Mouse (Mus musculus) T-helper 2 cell (primary cell): Measurements from ENCODE around the gene Ccdc57.

Experiments
- in situ Hi-C: fragments of 300-600 bp; cut with MboI, MseI; formaldehyde crosslinking; loops from one replicate; pipeline ENCODE4 v1.15.1; 2025; ENCODE audit warnings: high pct_unique_total_duplicates

Ccdc57 gene

DNA sequence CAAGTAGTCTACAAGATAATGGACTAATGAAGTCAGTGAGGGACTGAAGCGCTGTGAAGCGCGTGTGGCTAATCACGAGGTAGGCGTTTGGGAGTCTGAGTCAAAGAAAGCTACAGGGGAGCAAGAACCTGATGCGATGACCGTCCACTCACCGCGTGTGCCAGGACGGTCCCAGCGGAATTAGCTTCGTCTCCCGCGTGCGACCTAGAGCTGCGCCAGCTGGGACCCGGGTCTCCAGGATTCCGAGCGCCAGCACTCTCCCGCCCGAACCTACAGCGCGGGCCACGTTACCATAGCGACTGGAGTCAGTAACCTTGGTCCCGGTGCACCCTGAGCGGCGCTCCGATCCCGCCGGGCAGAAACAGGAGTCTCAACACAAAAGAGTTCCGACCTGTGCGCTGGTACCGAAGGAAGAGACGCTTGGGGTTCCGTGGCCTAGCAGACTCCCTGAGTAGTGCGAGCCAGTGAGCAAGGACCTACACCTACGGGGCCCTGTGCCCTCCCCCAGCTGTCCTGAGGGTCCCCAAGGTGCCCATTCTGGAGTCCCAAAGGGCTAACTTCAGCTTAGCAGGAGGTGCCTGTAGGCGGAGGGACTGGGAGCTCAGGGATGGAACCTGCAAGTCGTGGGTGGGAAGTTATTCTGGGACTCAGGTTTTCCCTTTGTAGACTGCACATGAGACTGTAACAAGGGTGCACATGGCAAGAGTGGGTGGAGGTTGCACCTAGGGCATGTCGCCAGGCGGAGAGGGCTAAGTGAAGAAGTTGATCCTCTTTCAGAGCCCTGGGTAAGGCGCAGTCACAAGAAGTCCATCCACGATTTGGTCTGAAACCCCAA lies at the start of gene Ccdc57:
Gene Ccdc57 (minus strand): TSS at position 309 of the 835 bp plus-strand sequence.
- in situ Hi-C loops, result no loop called here

DNA sequence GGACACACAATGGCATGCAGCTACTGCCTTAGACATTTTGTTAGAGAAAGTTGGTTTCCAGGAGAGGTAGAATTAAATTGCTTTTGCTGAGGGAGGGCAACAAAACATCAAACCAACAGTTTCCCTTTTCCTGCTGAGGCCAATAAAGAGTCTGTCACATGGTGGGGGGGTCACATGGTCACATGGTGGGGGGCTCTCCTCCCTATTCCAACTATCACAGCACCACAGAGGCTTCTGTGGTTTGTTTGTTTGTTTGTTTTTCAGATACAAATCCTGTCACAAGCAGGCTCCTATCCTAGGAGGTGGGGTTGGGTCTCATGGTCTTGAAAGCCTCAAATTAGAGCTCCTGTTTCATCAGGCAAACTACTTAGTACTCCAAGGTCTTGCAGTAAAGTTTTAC lies 49.8 kb upstream of the Ccdc57 start:
- in situ Hi-C loops, result no loop called here

DNA sequence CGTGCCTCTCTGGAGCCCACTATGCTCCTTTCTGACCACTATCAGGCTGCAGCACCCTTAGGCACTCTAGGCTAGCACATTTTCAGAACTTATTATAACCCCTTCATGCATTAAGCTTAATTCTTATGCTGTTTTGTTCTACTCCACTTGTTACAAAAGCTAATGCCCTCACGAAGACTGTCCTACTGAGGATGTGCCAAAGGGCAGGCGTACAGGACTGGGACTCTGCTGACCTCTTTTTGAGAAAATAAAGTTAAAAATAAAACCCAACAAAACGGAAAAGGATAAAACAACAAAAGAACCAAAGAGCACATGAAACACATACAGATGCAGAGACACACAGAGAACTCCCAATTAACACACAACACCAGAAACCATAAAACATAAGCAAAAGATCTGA lies 49.0 kb upstream of the Ccdc57 start:
- in situ Hi-C loops, result no loop called here

DNA sequence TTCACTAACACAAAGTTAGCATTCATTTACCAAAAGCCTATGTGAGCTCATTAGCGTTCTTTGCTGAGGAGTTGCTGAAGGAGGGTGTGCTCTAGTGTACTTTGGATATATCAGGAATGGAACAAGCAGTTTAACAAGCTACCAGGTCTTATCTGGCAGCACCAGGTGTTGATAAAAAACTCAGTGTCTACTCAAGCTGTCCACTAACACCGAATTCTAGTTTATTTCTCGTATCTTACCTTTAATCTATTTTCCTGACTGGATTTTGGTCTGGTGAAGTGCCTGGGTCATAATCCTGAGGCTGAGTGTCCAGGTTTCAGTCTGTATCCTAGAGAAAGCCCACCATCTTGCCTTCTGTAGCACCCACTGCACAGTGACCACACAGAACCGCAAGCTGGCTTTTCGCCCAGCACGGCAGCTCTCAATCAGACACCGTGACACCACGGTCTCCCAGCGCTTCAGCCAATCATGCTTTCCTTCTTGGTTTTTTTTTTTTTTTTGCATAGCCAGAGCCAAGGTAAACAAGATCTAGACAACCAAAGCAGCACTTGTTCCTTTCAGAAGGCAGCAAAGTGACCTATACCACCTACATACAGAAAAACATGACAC lies 47.9 kb upstream of the Ccdc57 start:
- in situ Hi-C loops, result no loop called here

DNA sequence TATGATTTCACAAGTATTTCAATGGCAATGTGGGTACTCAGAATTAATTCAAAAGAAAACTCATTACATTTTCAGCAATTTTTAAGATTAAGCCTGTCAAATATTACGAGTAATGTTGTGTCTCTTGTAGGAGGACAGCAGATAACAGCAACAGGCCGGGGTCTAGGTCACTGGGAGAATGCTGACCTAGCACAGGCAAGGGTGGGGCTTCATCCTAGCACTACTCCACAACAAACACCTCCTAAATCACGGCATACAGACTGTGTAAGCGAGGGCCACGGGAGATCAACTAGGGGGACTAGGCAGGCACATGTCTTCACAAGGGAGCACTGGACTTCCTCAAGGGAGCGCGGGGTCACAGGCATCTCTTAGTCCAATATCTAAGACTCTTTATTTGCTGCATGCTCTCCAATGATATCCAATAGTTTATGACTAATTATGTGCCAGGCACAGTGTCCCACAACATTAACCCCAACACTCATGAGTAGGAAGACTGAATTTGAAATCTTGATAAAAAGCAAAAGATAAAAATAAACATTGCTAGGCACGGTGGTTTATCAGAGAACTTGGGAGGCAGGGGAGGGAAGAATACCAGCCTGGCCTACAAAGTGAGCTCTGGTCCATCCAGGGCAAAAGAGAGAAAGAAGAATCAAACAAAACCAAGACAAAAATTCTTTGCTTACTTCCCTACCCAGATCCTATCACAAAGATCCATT lies 47.2 kb upstream of the Ccdc57 start:
- in situ Hi-C loops, result loop anchor here (5.0 kb wide), 1 partner anchor 588 kb away; no protein-coding TSS in a partner anchor

DNA sequence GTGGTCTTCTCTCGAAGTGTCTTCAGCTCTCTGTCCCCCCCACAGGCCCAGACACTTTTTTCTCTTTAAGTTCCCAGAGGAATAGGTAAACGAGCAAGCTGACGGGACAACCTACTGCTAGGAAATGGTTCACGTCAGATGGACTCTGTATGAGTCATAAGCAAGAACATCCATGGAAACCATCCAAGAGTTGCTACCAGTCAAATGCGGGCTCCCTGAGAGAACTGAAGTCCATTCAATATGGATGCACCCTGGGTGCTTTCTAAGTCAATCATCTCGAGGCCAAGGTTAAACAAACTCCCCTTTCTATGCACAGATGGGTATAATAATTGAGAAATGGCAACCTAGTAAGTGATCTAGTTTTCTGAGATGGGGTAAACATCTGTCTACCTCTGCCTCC lies 40.6 kb upstream of the Ccdc57 start:
- in situ Hi-C loops, result no loop called here

DNA sequence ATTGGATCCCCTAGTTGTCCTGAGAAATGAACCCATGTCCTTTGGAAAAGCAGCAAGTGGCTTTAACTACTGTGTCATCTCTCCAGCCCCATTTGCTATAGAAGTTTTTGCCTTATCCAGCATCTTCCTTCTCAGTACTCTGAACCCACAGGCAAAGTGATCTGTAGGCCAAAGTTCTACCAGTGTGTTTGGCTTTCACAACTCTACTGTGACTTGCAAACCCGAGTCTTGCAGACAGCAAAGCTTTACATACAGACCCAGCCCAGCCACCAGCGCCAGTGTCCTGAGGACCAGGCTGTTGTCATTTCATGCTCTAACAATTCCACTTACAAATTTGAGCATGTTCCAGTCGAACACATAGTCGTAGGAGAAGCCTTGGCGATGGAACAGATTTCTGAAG lies 38.6 kb upstream of the Ccdc57 start:
- in situ Hi-C loops, result no loop called here

DNA sequence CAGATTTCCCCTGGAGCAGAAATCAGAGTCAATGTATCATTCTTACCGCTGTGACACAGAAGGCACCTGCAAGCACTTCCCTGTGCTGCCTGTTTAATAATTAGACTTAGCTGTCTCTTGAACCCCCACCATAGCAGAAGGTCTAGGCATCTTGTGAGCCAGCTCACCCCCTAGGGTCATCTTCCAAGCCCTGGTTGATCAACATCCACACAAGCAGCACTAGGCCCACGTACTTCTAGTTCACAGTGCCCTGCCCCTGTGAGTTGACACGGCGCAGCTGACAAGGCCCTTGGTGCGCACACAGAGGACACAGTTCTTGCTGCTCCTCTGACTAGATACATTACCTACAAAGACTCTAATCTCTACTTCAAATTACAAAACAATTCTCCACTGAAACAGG lies 37.1 kb upstream of the Ccdc57 start:
- in situ Hi-C loops, result loop anchor here (10.0 kb wide), 2 partner anchors 65 to 365 kb away; no protein-coding TSS in a partner anchor

DNA sequence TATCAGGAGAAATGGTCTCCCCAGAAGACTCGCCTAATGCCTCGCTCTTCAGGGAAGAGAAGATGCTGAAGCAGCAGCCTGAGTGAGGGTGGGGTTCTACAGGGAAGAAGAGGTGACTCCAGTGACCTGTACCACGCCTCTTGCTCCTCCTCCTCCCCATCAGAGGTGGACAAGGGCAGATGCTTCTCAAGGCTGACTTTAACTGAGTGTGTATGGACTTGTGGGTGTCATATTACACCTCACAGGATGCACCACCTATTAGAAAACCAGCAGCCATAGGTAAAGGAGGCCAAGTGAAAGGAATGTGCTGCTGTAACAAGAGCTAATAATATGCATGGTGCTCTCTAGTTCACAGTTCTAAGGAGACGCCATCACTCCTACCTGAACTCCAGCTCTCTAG lies 32.9 kb upstream of the Ccdc57 start:
- in situ Hi-C loops, result loop anchor here (10.0 kb wide), 2 partner anchors 61 to 369 kb away; no protein-coding TSS in a partner anchor

DNA sequence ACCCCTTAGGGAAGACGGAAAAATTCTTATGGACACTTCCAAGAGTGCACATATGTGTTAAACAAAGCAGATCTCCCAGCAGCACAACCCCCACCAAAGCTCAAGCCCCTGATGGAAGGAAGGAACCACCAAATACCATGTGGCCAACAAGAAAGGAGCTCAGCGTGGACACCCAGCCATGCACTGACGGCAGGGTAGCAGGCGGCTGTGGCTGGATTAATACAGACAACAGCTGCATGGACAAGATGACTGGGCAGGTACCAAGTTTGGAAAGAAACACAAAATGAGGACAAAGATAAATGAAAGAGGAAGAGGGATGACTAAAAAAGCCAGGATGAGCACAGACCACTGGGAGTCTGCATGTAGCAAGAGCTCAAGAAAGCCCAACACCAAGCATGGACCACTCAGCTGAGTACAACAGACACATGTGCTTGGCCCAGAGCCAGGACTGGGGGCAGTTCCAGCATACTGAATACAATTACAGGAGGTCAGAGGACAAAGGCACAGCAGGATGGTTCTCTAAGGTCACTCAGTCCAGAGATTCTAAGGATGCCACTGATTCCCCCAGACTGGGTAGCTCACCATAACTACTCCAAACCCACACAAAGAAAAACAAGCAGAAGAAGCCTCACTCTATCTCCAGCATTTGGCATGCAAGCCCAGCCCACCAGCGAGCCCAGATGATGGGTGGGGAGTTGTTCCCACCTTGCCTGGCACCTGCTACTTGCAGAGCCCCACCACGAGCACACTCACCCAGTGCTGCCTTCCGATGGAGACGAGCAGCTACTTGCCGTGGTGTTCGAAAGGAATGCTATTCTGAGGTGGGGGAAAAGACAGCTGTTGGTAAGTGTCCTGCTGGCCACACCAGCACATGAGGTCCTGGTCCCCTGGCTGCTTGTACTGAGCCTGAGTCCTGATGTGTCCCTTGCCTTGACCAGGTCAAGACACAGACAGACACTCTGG lies 31.8 kb upstream of the Ccdc57 start:
- in situ Hi-C loops, result loop anchor here (10.0 kb wide), 2 partner anchors 60 to 370 kb away; no protein-coding TSS in a partner anchor

DNA sequence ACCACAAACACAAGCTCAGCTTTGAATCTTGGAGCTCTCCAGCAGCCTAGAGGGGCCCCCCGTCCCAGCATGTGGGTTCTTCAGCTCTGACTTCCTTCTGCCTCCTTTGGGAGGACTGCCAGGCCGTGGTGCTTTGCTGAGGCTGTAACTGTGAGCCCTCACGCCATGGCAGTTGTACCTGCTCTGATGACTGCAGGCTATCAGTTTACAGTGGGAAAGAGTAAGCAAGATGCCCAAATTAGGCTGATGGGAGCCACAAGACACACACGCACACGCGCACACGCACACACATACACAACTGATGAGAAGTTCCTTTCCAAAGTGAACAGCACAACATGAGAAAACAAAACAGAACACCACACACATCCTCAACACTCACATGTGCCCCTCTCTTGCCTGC lies 30.2 kb upstream of the Ccdc57 start:
- in situ Hi-C loops, result loop anchor here (10.0 kb wide), 2 partner anchors 58 to 372 kb away; no protein-coding TSS in a partner anchor

DNA sequence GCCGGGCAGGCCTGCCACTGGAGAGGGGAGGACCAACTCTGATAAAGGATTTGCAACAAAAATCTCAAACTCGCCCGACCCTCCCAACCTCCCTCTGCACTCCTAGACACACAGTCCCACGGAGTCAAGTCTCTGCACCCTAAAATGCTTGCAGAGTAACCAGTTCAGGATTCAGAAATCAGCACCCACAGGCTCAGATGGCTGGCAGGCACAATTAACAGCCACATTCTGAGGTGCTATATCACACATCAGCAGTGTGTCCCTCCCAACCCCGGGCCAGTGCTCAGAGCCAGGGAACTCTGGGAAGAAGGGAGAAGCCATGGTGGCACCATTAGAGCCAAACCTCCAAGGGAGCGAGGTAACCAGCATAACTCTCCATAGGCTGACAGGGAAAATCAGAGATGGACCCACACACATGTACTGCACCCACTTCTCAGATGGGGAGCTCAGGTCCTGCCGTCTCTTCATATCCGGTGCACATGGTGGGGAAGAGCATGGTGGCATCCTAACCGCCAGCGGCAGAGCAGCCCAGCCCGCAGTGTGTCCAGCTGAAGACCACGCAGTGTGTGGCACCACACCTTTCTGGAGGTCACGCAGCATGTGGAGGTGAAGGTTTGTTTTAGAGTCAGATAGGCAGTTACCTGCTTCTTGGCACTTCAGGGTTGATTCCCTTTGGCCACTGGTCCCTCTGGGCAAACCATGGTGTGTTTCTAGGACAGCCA lies 29.5 kb upstream of the Ccdc57 start:
- in situ Hi-C loops, result loop anchor here (10.0 kb wide), 2 partner anchors 57 to 373 kb away; no protein-coding TSS in a partner anchor

DNA sequence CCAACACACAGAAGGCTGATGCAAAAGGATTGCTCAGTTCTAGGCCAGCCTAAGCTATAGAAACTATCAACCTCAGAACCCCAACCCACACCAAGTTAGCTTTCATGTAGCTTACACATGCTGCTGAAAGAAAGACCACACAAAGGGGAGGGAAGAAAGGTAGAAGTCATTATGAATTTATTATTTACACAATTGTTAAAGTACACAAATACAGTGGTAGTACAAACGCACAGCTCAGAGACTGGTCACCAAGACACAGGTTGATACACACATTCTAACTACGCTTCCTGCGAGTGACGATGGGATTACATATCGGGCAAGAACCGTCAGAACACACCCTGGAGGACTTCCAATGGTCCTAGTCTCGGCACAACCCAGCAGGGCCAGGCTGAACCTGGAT lies 28.9 kb upstream of the Ccdc57 start:
- in situ Hi-C loops, result loop anchor here (10.0 kb wide), 2 partner anchors 57 to 373 kb away; no protein-coding TSS in a partner anchor

DNA sequence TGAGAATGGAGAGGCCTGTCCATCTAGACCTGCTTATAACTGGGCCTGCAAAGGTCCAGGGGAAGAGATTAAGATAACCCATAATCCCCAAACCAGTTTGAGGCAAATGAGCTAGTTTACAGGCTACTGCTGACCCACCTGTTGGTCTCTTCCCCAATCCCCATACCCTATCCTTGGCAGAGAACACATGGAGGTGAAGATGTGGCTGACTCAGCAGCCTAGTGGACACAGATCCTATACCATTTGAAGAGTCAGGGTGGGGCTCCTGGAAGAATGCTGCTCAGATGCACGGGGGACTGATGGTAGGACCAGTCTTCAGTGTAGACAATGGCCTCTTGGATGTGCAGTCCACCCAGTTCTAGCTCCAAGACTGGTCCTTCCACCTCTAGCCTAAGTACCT lies 27.6 kb upstream of the Ccdc57 start:
- in situ Hi-C loops, result loop anchor here (10.0 kb wide), 2 partner anchors 55 to 375 kb away; no protein-coding TSS in a partner anchor

DNA sequence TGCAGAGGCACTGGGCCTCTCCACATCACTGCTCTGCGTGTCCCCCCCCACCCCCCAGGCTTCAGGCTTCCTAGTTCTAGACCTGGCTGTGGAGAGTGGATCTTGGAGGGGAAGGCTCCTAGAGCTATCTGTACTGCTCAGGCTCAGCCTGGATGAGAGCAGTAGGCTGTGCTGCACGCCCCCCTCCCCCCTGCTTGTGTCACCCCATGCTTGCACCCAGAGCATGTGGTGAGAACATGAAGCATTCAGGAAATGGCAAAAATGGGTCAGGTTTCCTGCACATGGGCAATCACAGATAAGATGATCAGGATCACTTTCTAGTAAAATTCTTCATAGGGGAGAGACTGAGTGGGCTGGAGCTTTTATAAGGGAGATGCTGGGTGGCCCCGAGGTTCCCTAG lies 26.9 kb upstream of the Ccdc57 start:
- in situ Hi-C loops, result no loop called here

DNA sequence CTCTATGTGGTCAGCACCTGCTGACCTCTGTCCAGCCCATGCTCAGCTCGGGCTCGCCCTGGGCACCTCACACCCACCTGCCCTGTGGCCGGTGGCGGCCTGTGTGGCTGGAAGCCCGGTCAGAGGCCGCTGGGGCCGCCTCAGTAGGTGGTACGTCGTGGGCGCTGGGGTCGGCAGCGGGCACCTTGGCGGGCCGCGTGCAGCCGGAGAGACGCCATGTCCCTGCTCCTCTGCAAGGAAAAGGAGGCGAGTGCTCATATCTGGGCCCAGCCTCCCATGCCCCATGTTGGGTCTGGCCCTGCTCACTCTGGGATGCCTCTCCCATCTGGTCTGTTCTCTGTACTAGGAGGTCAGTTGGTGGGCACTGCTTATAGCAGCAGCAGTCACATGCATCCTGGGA lies 26.4 kb upstream of the Ccdc57 start:
- in situ Hi-C loops, result no loop called here

DNA sequence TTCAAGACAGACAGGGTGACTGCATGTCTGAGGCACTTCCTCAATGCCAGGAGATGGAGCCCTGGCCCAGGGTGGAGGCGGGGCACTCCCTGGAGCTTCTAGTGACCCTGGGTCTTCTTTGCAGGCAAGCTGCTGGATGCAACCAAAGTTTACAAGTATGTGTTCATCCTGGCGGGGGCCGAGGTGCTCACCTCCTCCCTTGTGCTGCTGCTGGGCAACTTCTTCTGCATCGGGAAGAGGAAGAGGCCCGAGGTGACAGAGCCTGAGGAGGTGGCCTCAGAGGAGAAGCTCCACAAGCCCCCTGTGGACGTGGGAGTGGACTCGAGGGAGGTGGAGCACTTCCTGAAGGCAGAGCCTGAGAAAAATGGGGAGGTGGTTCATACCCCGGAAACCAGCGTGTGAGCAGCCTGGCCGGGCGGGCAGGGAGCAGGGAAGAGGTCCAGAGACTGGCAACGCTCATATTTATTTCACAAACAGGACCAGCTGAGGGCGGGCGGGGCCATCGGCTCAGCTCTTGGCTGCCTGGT lies 25.1 kb upstream of the Ccdc57 start:
- in situ Hi-C loops, result no loop called here

DNA sequence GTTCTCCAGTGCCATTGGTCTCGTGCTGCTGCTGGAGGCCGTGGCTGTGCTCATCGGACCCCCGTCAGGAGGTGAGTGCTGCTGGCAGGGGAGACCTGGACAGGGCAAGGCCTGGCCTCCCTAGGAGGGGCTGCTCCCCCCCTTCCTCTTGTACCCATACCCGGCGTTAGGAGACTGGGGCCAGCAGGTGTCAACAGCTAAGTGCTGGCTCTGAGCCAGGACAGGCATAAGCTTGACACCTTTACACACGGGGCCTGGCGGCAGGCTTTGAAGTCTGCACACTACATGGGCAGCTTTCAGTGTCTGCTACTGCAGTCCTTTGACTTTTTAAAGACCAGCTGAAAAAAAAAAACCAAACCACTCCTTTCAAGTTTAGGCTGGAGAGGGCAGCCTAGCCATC lies 24.4 kb upstream of the Ccdc57 start:
- in situ Hi-C loops, result no loop called here

DNA sequence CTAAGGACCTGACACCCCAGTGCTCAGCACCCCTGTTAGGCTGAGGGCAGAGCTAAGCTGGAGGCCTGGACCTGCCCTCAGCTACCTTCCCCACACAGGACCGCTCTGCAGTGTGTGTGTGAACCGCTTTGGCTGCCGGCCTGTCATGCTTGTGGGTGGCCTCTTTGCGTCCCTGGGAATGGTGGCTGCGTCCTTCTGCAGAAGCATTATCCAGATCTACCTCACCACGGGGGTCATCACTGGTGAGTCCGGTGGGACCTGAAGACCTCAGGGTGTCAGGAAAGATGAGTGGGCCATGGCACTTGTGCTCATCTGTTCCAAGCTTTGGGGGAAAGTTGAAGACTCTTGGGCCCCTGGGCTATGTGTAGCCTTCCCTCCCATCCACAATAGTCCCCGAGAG lies 23.0 kb upstream of the Ccdc57 start:
- in situ Hi-C loops, result no loop called here

DNA sequence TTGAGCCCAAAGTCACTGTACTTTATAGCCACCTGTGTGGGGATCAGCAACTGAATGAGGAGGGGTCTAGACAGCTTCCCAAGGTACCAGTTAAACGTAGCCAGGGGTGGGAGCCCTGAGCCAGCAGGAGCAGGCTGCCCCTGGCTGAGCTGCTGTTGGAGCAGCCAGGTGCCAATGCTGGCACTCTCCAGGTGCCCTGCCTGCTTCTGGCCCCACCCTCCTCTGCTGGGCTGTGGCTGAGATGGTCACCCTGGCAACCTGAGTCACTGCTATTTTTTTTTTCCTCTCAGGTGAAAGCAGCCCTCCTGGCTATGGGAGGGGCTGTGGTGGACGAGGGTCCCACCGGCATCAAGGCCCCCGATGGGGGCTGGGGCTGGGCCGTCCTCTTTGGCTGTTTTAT lies 22.3 kb upstream of the Ccdc57 start:
- in situ Hi-C loops, result loop anchor here (5.0 kb wide), 3 partner anchors 32 to 133 kb away; partner anchors contain the start of genes Cd7 and Fasn
